Mouse (Mus musculus): ENCODE measurements around the gene Trnp1. TPM values are rescaled to one million over a fixed set of nuclear protein-coding genes. Genes with fewer than 3 reads are reported as not detected.
A peak's percentile ranks its signal among the peaks of the same experiment; 100 is the strongest.
"Not testable (repeated sequence)": the region's sequence is repeated elsewhere in the genome, so short reads cannot be mapped to it uniquely, and the experiment has no call there.

Trnp1 gene
- polyA plus RNA-seq (2012; ENCODE audit: insufficient read depth, insufficient read length, missing spikeins) = 1.0 TPM in 1 of 2 replicates, not detected in the other

DNA sequence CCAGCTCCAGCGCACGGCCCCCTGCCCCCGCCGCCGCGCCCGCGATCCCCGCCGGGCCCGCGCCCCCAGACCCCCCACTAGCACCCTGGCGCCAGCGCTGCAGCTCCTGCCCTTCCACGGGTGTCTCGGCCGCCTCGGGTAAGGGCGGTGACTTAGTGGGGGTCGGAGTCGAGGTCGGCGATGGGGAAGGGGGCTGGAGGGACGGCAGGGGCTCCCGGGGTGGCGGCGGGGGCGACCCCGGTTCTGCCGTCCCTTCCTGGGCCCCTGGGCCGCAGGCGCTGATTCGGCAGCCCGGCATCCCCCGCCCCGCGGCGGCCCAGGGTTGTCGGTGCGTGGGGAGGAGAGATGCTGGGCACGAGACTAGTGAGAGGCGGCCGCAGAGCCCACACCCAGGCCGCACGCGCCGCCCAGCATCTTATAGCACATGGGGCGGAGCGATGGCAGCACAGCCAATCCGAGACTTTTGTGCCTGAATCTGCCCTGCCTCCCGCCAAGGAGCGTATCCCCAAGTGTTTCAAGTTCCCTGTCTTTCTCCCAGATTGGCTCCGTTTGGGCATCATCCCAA, at the start of gene Trnp1:
Gene Trnp1 (minus strand): TSS at position 391 of the 565 bp plus-strand sequence.
- Histone ChIP-seq H3K4me1 (ENCODE audit: control insufficient read depth, insufficient read depth, insufficient read length, low read length) (peaks cover 1% of the 10 kb centered on the region; the same call in 1 of the 2 replicates), H3K4me3 (ENCODE audit: insufficient read depth, low read depth, low read length) (peak within 1 kb of the TSS; percentile 58), H3K27ac (replicated peaks; ENCODE audit: low read depth, low read length) (no peak within 1 kb of the TSS)

DNA sequence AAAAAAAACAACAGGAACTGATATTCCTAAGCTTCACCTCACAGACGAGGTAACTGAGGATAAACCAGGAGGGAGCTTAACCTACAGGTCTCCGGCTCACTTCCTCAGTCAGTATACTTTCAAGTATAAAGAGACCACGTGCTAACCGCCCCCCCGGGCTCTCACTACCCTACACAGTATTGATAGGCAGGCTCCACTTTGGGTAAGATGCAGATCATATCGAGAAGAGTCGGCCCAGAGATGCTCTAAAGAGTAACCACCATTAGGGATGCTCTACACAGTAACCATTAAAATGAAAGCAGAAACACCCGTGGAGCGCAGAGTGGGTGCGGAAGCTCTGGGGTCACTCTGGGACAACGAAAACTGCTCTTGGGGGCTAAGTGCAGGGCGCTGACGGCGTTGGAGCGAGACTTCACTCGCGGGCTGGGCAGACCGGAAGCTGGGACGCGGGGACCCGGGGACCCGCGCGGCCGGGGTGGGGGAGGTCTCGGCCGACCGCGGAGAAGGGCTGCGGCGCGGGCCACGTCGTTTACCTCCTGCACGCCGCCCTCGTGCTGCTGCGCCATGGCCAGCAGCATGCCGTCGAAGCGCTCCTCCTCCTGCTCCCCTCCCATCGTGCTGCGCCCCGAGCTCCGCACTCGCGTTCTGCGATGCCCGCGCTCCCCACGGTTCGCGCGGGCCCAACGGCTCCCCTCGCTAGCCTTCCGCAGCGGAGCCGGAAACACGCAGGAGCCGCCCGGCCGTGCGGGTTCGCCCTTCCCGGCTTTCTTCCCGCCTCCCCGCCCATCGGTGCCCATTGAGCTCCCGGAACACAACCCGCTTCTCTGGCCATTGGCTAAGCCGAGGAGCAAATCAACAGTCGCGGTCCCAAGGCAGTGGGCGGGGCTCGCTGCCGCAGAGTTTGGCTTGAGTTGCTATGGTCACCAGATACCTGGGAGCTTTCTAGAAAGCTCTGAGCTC, 47.2 kb upstream of the Trnp1 start, which contains the start of gene Nudc:
Gene Nudc (minus strand): TSS at position 725 of the 960 bp plus-strand sequence.
- Histone ChIP-seq H3K4me1 (ENCODE audit: control insufficient read depth, insufficient read depth, insufficient read length, low read length) (peaks cover 3% of the 10 kb centered on the region; the same call in 1 of the 2 replicates), H3K4me3 (ENCODE audit: insufficient read depth, low read depth, low read length) (peak within 1 kb of the TSS; percentile 90), H3K27ac (replicated peaks; ENCODE audit: low read depth, low read length) (no peak within 1 kb of the TSS)

DNA sequence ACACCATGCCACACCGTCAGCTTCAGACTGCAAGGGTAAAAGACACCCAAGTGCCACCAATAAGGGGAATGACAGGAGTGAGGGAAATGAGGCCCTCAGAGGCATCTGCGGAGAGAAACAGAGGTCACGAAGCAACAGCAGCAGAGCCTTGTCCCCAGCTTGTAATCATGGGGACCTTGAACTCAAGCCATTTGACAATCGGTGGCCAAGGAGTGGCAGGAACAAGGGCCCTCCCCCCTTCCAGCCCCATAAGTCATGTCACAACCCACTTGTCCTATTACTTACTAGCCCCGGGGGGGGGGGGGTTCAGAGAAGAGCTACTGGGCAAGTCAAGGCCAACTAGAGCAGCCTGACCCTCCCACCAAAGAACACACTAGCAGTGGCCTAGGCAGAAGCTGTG, 38.3 kb upstream of the Trnp1 start:
- H3K4me1 ChIP-seq (ENCODE audit: control insufficient read depth, insufficient read depth, insufficient read length, low read length) = no peaks in the 10 kb centered on the region
- no peak overlapping the region for H3K27ac ChIP-seq (replicated peaks; ENCODE audit: low read depth, low read length)
- H3K4me3 ChIP-seq (ENCODE audit: insufficient read depth, low read depth, low read length) = no peak overlapping the region

DNA sequence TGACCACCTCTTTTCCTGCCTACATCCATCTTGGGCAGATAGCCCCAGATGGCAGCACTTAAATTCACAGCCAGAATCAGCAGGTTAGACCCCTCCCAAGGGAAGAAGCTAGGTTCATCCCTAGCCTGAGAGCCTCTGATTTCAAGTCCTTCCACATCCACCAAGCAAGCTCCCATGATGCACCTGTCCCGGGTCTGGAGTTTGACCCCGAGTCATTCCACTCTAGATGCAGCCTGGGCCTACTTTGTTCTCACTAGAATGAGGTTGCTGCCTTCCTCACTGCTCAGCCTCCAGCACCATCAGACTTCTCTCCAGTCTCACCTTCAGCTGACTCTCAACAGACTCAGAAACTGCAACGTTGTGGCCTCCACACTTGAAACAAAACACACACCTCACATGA, 37.7 kb upstream of the Trnp1 start:
- H3K27ac ChIP-seq (replicated peaks; ENCODE audit: low read depth, low read length) = no peak overlapping the region
- no peak overlapping the region for H3K4me3 ChIP-seq (ENCODE audit: insufficient read depth, low read depth, low read length)
- no peaks in the 10 kb centered on the region for H3K4me1 ChIP-seq (ENCODE audit: control insufficient read depth, insufficient read depth, insufficient read length, low read length)

DNA sequence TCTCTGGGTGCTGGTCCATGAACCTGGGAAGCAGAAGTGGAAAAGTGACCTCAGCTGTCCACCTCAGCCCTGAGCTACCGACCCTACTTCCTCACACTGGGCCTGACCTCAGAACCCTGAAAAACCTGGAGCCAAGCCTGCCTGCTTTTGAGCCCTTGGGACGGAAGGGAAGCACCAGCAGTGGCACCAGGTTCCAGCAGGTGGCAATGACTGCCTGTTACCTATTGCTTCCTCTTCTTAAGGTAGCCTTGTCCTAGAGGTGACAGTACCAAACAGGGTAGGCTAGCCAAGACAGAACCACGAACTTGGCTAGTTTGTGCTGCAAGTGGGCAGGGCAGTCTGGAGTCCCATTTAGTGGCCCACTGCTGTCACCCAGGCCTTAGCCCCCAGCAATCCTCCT, 34.4 kb upstream of the Trnp1 start:
- Histone ChIP-seq H3K4me1 (ENCODE audit: control insufficient read depth, insufficient read depth, insufficient read length, low read length) (no peaks in the 10 kb centered on the region), H3K4me3 (ENCODE audit: insufficient read depth, low read depth, low read length) (no peak overlapping the region), H3K27ac (replicated peaks; ENCODE audit: low read depth, low read length) (no peak overlapping the region)

DNA sequence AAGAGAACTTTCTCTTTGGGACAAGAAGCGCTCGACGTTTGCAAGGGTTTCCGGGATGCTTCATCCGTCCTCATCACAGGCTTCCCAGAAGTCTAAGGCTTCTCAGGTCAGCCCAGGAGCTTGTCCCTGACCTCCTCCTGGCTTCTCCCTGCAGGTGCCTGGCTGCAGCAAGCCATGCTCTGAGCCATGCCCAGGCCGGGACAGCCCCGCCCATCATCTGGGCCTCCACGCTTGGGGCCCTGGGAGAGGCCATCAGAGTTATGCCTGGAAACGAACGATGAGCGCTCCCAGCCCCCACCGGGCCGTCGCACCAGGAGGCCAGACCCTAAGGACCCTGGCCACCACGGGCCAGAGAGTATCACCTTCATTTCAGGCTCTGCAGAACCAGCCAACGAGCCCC, 29.4 kb upstream of the Trnp1 start:
- Histone ChIP-seq H3K4me3 (ENCODE audit: insufficient read depth, low read depth, low read length) (no peak overlapping the region), H3K27ac (replicated peaks; ENCODE audit: low read depth, low read length) (no peak overlapping the region), H3K4me1 (ENCODE audit: control insufficient read depth, insufficient read depth, insufficient read length, low read length) (no peaks in the 10 kb centered on the region)

DNA sequence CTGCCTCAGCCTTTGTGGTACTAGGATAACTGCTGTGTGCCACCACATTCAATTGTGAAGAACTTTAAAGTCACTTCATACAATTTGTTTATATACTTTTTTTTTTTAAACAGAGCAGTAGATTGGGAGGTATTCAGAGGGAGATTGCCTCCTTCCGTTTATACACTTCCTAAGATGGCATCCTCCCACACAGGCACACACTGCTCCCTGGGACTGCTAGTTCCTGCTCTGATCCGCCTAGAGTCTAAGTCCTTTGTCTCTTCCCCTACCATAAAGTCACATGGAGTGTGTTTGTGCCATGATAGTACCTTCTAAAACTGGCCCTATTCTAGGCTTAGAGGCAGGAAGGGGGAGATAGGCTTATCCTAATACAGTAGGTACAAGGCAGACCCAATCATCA, 23.2 kb upstream of the Trnp1 start:
- H3K27ac ChIP-seq (replicated peaks; ENCODE audit: low read depth, low read length) = no peak overlapping the region
- H3K4me3 ChIP-seq (ENCODE audit: insufficient read depth, low read depth, low read length) = no peak overlapping the region
- no peaks in the 10 kb centered on the region for H3K4me1 ChIP-seq (ENCODE audit: control insufficient read depth, insufficient read depth, insufficient read length, low read length)

DNA sequence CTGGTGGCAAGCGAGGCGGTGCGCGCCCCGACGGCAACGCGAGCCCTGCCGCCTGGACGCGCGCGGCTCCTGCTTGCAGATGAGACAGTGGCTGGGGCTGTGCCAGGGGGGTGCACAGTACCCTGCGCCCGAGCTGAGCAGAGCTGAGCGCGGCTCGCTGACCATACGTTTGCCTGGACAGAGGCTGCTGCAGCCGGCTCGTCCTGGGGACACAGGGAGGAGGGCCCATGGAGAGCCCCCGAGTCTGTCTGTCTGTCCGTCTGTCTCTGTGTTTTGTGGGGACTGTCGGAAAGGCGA, 21.0 kb upstream of the Trnp1 start:
- Histone ChIP-seq H3K27ac (replicated peaks; ENCODE audit: low read depth, low read length) (no peak overlapping the region), H3K4me1 (ENCODE audit: control insufficient read depth, insufficient read depth, insufficient read length, low read length) (no peaks in the 10 kb centered on the region), H3K4me3 (ENCODE audit: insufficient read depth, low read depth, low read length) (peak overlapping the region; percentile 12; the same call in 1 of the 2 replicates)

DNA sequence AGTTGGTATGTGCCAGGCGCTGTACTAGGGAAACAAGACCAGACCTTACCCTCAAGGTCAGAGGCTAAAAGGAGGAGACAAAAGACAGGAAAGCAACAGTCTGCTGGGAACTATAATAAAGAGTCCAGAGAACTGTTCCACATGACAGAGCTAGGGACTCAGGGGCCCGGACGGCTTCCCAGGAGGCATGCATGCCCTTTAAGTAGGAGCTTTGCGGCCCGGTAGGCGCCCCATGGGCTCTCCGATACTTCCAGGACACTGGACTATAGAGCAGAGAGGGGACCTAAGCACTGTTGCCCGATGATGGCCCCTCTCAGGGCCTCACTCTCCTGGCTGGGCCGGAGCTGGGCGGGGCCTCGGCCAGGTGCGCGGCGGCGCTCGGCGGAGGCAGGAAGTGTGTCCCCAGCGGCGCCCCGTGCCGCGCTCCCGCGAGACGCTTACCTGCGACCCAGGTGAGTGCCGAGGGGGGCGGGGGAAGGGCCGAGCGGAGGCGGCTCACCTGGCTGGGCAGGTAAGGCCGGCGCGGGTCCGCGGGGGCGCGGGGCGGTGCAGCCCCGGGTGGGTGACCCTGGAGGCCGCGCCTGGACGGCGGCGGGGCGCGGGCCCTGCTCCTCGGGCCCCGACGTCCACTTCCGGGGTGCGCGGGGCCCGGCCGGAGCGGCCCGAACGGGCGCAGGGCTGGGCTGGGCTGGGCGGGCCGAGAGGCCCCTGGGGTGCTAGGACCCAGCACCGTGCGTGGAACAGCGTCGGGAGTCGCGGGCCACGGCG, 20.4 kb upstream of the Trnp1 start, which contains the start of gene Kdf1:
Gene Kdf1 (plus strand): TSS at position 363 of the 768 bp plus-strand sequence.
- Histone ChIP-seq H3K4me1 (ENCODE audit: control insufficient read depth, insufficient read depth, insufficient read length, low read length) (no peaks in the 10 kb centered on the region), H3K4me3 (ENCODE audit: insufficient read depth, low read depth, low read length) (peak within 1 kb of the TSS; percentile 12; the same call in 1 of the 2 replicates), H3K27ac (replicated peaks; ENCODE audit: low read depth, low read length) (no peak within 1 kb of the TSS)

DNA sequence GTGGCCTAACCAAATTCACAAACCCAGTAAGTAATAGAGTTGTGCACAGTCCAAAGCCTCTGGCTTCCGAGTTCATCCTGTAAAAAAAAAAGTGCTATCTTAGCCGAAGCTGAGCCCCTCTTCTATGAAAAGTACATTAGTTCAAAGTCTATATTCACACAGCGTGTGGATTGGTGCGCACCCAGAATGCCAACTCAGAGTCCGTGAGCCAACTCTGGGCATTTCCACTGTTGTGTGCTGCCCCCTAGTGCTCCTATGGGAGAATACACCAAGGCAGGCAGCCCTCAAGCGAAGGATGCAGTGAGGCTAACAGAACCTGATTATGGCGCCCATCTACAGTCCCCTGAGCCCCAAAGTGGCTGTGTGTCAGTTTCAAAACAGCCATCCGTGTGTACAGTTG, 14.6 kb upstream of the Trnp1 start:
- H3K4me3 ChIP-seq (ENCODE audit: insufficient read depth, low read depth, low read length) = no peak overlapping the region
- H3K27ac ChIP-seq (replicated peaks; ENCODE audit: low read depth, low read length) = no peak overlapping the region
- no peaks in the 10 kb centered on the region for H3K4me1 ChIP-seq (ENCODE audit: control insufficient read depth, insufficient read depth, insufficient read length, low read length)

DNA sequence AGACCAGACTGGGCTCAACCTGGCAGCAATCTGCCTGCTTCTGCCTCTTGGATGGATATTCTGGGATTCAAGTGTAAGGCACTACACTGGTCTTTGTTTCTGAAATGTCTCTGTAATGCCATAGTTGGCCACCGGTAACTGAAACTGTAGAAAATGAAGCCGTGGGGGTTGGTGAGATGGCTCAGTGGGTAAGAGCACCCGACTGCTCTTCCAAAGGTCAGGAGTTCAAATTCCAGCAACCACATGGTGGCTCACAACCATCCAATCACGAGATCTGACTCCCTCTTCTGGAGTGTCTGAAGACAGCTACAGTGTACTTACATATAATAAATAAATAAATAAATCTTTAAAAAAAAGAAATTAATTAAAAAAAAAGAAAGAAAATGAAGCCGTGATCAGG, 14.2 kb upstream of the Trnp1 start:
- H3K4me3 ChIP-seq (ENCODE audit: insufficient read depth, low read depth, low read length); H3K27ac ChIP-seq (replicated peaks; ENCODE audit: low read depth, low read length); H3K4me1 ChIP-seq (ENCODE audit: control insufficient read depth, insufficient read depth, insufficient read length, low read length): not testable (repeated sequence)

DNA sequence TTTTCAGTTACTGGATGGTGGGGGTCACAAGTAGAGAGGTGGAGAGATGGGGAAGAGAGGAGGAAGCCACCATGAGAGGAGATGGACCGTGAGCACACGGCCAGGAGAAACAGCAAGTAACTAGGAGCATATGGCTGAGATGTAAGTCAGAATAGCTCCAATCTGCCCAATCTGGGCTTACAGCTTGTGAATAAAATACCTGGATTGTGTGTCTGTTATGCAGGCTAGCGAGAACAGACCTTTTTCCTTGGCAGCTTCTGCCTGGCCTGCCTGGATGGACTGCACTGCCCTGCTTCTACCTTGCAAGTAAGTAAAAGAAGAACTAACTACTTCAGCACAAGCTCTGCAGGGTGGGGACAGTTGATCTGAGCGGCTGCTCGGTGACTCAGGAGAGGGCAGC, 12.7 kb upstream of the Trnp1 start:
- no peak overlapping the region for H3K4me3 ChIP-seq (ENCODE audit: insufficient read depth, low read depth, low read length)
- H3K27ac ChIP-seq (replicated peaks; ENCODE audit: low read depth, low read length) = no peak overlapping the region
- H3K4me1 ChIP-seq (ENCODE audit: control insufficient read depth, insufficient read depth, insufficient read length, low read length) = no peaks in the 10 kb centered on the region

DNA sequence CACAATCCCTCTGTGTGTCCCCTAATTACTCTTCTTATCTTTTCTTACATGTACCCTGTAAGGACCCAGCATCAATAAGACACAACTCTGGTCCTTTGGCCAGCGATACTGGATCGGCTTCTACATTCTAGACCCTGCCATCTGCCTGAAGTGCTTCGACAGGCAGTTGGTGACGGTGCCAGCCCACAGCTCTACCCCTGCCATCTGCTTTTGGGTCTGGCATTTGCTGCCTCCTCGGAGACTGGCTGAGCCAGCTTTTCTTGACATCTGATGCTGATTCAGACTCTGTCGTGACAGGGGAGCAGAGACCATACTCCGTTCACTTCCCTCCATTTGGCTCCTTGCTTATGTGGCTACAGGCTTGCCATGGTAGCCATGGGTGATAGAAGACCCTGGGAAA, 10.6 kb upstream of the Trnp1 start:
- Histone ChIP-seq H3K4me3 (ENCODE audit: insufficient read depth, low read depth, low read length) (no peak overlapping the region), H3K4me1 (ENCODE audit: control insufficient read depth, insufficient read depth, insufficient read length, low read length) (no peaks in the 10 kb centered on the region), H3K27ac (replicated peaks; ENCODE audit: low read depth, low read length) (no peak overlapping the region)

DNA sequence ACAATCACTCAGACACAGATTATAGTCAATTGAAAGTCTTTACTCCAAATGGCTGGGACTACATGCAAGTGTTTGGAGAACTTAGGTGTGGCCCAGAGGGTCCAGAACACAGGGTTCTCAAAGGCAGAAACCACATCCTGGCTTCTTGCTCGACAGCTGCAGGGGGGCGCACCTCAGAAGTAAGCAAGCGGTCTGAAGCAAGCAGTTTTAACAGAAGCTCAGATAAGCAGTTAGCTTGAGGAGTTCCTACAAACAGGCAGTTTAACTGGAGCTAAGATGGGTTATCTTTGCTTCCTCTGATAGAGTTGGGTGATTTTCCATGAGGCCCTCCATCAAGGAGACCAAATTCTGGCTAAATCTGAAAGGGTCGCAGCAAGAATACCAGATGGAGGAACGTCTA, 8.2 kb upstream of the Trnp1 start:
- Histone ChIP-seq H3K4me3 (ENCODE audit: insufficient read depth, low read depth, low read length) (no peak overlapping the region), H3K27ac (replicated peaks; ENCODE audit: low read depth, low read length) (no peak overlapping the region)

DNA sequence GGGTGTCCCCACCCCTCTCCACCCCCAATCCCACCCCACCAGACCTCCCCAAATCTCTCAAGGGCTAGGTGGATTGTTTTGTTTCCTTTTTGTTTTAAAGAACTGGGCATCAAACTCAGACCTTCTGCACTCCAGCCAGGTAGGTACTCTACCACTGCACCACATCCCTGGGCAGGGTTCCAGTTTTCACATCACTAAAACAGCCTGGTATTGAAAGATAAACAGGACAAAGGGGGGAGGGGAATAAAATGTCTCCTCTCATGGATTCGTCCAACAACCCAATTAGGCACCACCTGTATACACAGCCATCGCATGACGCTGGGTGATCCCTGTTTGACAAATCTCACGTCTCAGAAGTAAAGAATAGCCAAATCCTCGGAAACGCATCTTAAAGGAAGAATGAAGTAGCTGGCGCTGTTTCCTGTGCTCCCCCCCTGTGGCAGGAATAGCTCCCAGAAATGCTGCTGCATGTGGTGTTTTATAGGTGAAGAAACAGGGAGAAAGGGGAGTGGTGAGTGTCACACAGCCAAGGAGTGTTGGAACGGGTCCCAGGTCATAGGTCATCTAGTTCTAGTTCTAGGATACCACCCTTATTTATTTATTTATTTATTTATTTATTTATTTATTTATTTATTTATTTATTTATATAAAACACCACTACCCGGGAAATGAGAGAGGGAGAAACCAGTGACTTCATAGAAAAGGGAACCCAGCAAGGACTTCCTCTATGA, 6.6 kb upstream of the Trnp1 start:
- no peak overlapping the region for H3K4me3 ChIP-seq (ENCODE audit: insufficient read depth, low read depth, low read length)
- H3K4me1 ChIP-seq (ENCODE audit: control insufficient read depth, insufficient read depth, insufficient read length, low read length) = no peaks in the 10 kb centered on the region
- H3K27ac ChIP-seq (replicated peaks; ENCODE audit: low read depth, low read length) = no peak overlapping the region

More for the DNA sequence above, 8.2 kb upstream of the Trnp1 start:
- no peaks in the 10 kb centered on the region for H3K4me1 ChIP-seq (ENCODE audit: control insufficient read depth, insufficient read depth, insufficient read length, low read length)

Data from brown adipose tissue, adult 24 weeks (tissue).